Mouse (Mus musculus) brain, adult 10 weeks (tissue): Measurements from ENCODE around the gene Ap1m2. TPM values are rescaled to one million over a fixed set of nuclear protein-coding genes. Genes with fewer than 3 reads are reported as not detected.

Source experiments
- polyA plus RNA-seq: library from polyadenylated mRNA; stranded (reverse); fragments of 350-450 nt; fragmentation: Illumina TruSeq; extraction: RNeasy Lipid Tissue Mini Kit (QIAGEN cat#74804); gene quantifications from one replicate; pipeline ENCODE4 v1.2.3, GENCODE M21; 2015; ENCODE audit warnings: low read depth, low replicate concordance

Ap1m2 gene
- polyA plus RNA-seq: 1.8 TPM

GRCm38 (mm10) chr9:21312134-21312533, at the start of gene Ap1m2:
Gene Ap1m2 (minus strand): TSS chr9:21312337.

GRCm38 (mm10) chr9:21320619-21321512, 8.7 kb upstream of the Ap1m2 start, which contains the start of gene Slc44a2:
Gene Slc44a2 (plus strand): TSS chr9:21320698.

GRCm38 (mm10) chr9:21291022-21291787, 20.9 kb downstream of the Ap1m2 start, which contains the start of gene Cdkn2d:
Gene Cdkn2d (minus strand): TSS chr9:21291407.

GRCm38 (mm10) chr9:21287571-21288402, 24.4 kb downstream of the Ap1m2 start, which contains the start of gene Kri1:
Gene Kri1 (minus strand): TSS chr9:21287969.

GRCm38 (mm10) chr9:21265000-21265561, 47.1 kb downstream of the Ap1m2 start, which contains the start of gene Atg4d:
Gene Atg4d (plus strand): TSS chr9:21265293.

GRCm38 (mm10) chr9:21248326-21248725, 63.8 kb downstream of the Ap1m2 start, which contains the start of gene S1pr5:
Gene S1pr5 (minus strand): TSS chr9:21248443.

Other genes starting within 250 kb of the Ap1m2 start
- gene Zglp1, start 245.2 kb downstream of the Ap1m2 start, polyA plus RNA-seq: not detected
- gene Gm49373, start 239.2 kb downstream of the Ap1m2 start, polyA plus RNA-seq: 1.4 TPM
- 105 TPM for gene Fdx1l, start 238.7 kb downstream of the Ap1m2 start, polyA plus RNA-seq
- gene Gm38431, start 220.3 kb downstream of the Ap1m2 start, polyA plus RNA-seq: 0.58 TPM
- 20.6 TPM for gene Raver1, start 220.3 kb downstream of the Ap1m2 start, polyA plus RNA-seq
- 8.4 TPM for gene Tyk2, start 181.1 kb downstream of the Ap1m2 start, polyA plus RNA-seq
- gene Cdc37, start 162.4 kb downstream of the Ap1m2 start, polyA plus RNA-seq: 183 TPM
- gene Pde4a, start 146.6 kb downstream of the Ap1m2 start, polyA plus RNA-seq: 61.8 TPM
- gene Keap1, start 73.0 kb downstream of the Ap1m2 start, polyA plus RNA-seq: 44.7 TPM
- 15.2 TPM for gene S1pr5, start 63.9 kb downstream of the Ap1m2 start, polyA plus RNA-seq
- 43.8 TPM for gene Atg4d, start 47.0 kb downstream of the Ap1m2 start, polyA plus RNA-seq
- 32.4 TPM for gene Kri1, start 24.4 kb downstream of the Ap1m2 start, polyA plus RNA-seq
- 74.0 TPM for gene Cdkn2d, start 20.9 kb downstream of the Ap1m2 start, polyA plus RNA-seq
- 41.5 TPM for gene Slc44a2, start 8.4 kb upstream of the Ap1m2 start, polyA plus RNA-seq
- gene Ilf3, start 55.5 kb upstream of the Ap1m2 start, polyA plus RNA-seq: 63.8 TPM
- gene Qtrt1, start 99.5 kb upstream of the Ap1m2 start, polyA plus RNA-seq: 23.6 TPM
- gene Dnm2, start 112.6 kb upstream of the Ap1m2 start, polyA plus RNA-seq: 42.6 TPM
- 22.1 TPM for gene Tmed1, start 197.9 kb upstream of the Ap1m2 start, polyA plus RNA-seq
- 0.88 TPM for gene AB124611, start 213.8 kb upstream of the Ap1m2 start, polyA plus RNA-seq
- gene Carm1, start 234.6 kb upstream of the Ap1m2 start, polyA plus RNA-seq: 48.7 TPM